Mouse (Mus musculus): ENCODE measurements around the gene Hk3. TPM values are rescaled to one million over a fixed set of nuclear protein-coding genes. Genes with fewer than 3 reads are reported as not detected.

Gene Hk3
- total RNA-seq, 2 experiments from 2014 or later, result 1.2 to 1.3 TPM

DNA sequence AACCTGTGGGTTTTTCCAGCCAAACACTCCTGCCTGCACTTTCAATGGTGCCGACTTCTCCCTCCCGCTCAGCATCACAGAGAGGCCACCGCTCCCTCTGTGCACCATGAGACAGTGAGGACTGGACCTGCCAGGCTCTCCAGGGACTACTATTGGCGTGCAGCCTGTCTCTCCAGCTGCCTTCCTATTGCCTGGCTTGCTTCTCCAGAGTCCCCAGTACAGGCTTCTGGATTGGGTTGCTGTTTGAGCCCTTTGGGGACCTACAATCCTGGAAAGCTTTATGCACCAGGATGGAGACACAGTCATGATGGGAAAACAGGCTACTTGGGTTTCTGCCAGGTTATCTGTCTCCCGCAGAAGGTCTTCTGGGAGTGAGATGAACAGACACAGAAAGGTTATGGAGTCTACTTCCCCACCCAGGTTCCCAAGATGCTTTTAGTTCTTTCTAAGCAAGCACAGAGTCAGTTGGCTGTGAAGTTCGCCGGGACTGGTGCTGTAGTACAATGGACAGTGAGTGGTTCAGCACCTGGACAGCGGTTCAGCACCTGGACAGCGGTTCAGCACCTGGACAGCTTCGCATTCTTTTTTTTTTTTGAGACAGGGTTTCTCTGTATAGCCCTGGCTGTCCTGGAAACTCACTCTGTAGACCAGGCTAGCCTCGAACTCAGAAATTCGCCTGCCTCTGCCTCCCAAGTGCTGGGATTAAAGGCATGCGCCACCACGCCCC is 50.5 kb downstream of the Hk3 start:
- DNase-seq (ENCODE audit: extremely low spot score in 1 of 2, low spot score in 2 of 2), result no peak
- no peak overlapping the region for H3K27ac ChIP-seq
- intact Hi-C loops (cut with DNase I), result no loop called here
- no peak overlapping the region for H3K4me3 ChIP-seq
- TF ChIP-seq CTCF (IDR thresholded peaks at IDR 0.05), result no peak

DNA sequence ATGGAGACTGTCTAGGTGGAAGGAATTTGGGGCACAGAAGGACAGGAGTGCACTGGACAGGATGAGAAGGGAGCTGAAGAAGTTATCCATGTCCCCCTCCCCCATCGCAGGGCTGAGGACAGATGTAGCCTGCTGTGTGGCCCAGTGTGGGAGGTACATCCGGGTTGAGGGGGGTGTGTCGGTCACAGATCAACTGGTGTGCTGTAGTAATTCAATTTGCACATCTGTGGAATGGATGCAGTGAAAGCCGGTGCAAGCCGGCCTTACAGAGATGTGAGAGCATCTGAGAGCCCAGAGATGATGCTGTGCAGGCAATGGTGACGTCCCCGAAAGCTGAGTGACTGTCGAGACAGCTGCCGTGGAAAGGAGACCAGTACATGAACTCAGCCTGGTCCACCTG is 51.7 kb downstream of the Hk3 start:
- TF ChIP-seq CTCF (IDR thresholded peaks at IDR 0.05), result no peak
- intact Hi-C loops (cut with DNase I), result no loop called here
- H3K27ac ChIP-seq, result no peak overlapping the region
- no peak for DNase-seq (ENCODE audit: extremely low spot score in 1 of 2, low spot score in 2 of 2)
- H3K4me3 ChIP-seq, result no peak overlapping the region

DNA sequence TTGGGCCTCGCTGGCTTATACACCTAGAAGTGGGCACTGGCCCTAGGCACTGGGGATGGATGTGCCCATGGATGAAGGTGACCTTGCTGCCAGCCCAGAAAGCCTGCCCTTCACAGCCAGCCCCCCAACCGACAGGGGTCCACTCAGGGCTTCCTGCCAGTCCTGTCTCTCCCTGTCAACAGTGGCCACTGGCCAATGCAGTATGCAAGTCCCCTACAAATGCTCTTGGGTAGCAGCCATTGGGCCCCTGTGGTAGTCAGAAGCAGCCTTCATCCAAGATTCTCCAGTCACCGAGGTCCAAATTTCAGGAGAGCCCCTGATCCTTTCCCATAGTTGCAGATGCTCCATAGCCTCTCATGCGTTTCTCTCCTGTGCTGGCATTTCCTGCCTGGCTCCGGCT is 52.5 kb downstream of the Hk3 start:
- intact Hi-C loops (cut with DNase I), result no loop called here
- no peak overlapping the region for H3K4me3 ChIP-seq
- TF ChIP-seq CTCF (IDR thresholded peaks at IDR 0.05), result no peak
- DNase-seq (ENCODE audit: extremely low spot score in 1 of 2, low spot score in 2 of 2), result no peak
- H3K27ac ChIP-seq, result no peak overlapping the region

DNA sequence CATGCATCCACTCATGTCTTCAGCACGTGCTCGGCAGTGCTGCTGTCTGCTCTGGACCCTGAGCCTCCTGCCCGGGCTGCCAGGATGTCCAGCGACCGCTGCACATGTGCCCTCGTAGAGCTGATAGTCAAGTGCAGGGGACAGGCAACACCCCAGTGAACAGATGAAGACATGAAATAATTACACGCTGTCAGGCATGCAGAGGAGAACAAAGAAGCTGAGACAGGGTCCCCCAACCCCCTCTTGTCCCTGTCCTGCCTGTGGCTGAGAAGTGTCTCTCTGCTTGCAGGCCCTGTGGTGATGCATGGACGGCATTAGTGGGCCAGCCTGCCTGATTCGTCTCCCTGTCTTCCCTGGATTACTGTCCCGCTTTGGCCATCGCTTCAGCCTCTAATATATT is 53.7 kb downstream of the Hk3 start:
- no peak overlapping the region for H3K4me3 ChIP-seq
- TF ChIP-seq CTCF (IDR thresholded peaks at IDR 0.05), result no peak
- intact Hi-C loops (cut with DNase I), result no loop called here
- no peak overlapping the region for H3K27ac ChIP-seq
- no peak for DNase-seq (ENCODE audit: extremely low spot score in 1 of 2, low spot score in 2 of 2)

DNA sequence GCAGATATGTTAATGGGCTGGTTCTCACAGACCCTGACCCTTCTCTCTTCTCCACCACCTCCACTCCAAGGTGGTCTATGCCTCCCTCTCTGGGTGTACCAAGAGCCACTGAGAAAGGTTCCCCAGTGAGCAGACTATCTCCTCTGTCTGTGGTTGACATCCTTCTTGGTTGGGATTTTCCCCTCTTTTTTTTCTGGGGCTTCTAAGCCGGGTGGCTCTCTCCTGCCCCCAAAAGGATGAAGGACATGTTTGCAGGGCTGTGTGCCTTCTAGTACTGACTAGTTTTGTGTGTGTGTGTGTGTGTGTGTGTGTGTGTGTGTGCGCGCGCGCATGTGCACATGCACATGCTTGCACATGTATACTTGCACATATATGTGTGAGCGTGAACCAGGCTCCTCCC is 55.9 kb downstream of the Hk3 start:
- no peak overlapping the region for H3K27ac ChIP-seq
- intact Hi-C loops (cut with DNase I), result no loop called here

DNA sequence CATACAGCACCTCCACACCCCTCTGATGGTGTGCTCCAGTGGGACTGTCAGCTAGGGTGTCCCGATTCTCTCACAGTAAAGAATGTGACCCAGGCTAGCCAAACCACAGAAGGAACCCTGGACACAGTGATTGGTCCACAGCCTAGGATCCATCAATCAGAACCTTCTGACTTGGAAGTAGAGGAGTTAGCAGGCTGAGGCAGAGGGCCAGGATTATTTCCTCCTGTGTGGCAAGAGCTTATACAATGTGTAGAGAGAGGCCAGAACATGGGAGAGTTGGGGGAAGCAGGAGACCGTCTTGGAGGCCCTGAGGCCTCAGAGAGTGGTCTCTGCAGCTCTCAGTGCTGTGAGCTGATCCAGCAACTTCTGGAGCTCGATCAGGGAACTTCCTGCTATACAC is 60.7 kb downstream of the Hk3 start:
- Histone ChIP-seq H3K27ac (no peak overlapping the region), H3K4me3 (no peak overlapping the region)
- DNase-seq (ENCODE audit: extremely low spot score in 1 of 2, low spot score in 2 of 2), result no peak
- no peak for TF ChIP-seq CTCF (IDR thresholded peaks at IDR 0.05)
- intact Hi-C loops (cut with DNase I), result no loop called here

More for the DNA sequence above, 55.9 kb downstream of the Hk3 start:
- TF ChIP-seq CTCF (IDR thresholded peaks at IDR 0.05), result peak; percentile 49
- H3K4me3 ChIP-seq, result no peak overlapping the region
- DNase-seq (ENCODE audit: extremely low spot score in 1 of 2, low spot score in 2 of 2), result no peak

DNA sequence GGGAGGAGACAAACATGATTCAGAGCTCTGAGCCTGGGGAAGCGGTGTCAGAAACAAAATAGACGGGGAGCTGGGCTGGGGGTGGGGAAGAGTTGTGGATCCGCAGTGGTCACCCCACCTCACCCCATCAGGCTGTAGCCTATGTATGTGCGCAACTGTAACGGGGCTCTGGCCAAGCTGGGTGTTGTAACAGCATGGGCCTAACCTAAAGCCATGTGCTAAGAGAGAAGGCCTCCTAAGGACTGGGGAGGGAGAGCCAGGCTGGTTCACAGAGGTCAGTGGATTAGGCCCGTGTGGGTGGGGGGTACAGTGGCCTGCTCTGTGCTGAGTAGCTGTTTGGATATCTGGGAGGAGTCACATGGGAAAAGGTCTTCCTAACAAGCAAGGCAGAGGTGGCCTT is 61.3 kb downstream of the Hk3 start:
- H3K27ac ChIP-seq, result no peak overlapping the region
- DNase-seq (ENCODE audit: extremely low spot score in 1 of 2, low spot score in 2 of 2), result no peak
- TF ChIP-seq CTCF (IDR thresholded peaks at IDR 0.05), result no peak
- intact Hi-C loops (cut with DNase I), result loop anchor here (2.0 kb wide), 1 partner anchor 41 kb away; no protein-coding TSS in a partner anchor
- no peak overlapping the region for H3K4me3 ChIP-seq

DNA sequence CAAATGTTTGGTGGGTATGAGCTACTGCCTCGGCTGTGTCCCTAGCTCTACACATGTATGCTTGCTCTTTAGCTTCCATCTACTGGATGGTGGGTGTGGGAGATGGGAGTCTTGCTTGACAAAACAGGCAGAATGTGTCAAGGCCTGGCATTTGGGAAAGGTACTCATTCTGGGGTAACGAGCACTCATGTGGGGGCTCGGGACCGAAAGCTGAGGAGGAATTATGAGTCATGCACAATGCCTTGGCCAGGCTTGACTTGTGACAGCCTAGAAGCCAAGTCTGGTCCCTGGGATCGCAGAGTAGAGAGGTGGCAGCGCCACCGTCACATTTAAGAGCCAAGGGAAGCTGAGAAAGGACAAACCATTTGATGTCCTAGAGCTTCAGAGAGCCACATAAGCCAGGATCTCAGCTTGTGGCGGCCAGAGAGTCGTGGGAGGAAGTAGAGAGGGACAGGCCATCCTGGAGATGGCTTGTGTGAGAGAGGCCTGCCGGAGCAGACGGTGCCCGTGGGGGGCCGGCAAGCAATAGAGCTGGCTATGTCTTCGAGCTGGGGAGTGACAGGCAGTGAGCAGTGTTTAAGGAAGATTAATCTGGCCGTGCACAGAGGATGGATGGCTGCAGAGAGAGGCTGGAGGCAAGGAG is 62.0 kb downstream of the Hk3 start:
- no peak for DNase-seq (ENCODE audit: extremely low spot score in 1 of 2, low spot score in 2 of 2)
- Histone ChIP-seq H3K27ac (peak overlapping the region; percentile 67; the same call in 1 of the 2 replicates), H3K4me3 (no peak overlapping the region)
- intact Hi-C loops (cut with DNase I), result loop anchor here (2.0 kb wide), 1 partner anchor 42 kb away; no protein-coding TSS in a partner anchor
- TF ChIP-seq CTCF (IDR thresholded peaks at IDR 0.05), result no peak

DNA sequence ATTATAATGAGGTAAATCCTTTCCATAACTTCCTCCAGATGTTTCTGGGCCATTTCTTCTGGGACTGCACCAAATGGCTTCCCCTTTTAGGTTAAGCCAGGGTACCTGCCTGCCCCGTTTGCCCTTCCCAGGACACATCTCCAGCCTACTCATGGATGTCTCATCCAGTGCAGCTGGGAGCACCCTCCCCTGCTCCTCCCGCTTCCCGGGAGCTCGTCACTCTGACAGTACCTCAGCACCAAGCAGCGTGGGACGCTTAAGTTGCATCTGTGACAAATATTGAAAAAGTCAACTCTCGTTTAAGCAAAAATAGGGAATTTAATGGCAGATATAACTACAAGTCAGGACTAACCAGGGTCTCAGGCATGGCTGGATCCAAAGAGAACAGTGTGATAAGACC is 63.9 kb downstream of the Hk3 start:
- no peak for TF ChIP-seq CTCF (IDR thresholded peaks at IDR 0.05)
- Histone ChIP-seq H3K4me3 (no peak overlapping the region), H3K27ac (no peak overlapping the region)
- DNase-seq (ENCODE audit: extremely low spot score in 1 of 2, low spot score in 2 of 2), result no peak
- intact Hi-C loops (cut with DNase I), result no loop called here

Other genes starting within 250 kb of the Hk3 start
- not detected for gene Eif4e1b, start 237.4 kb downstream of the Hk3 start, total RNA-seq (2021)
- gene Tspan17, start 232.0 kb downstream of the Hk3 start, total RNA-seq (2021), result 10 to 100 TPM; 91.7 to 95.3 TPM
- gene Unc5a, start 72.0 kb downstream of the Hk3 start, total RNA-seq (2021), result 100 to 1,000 TPM; 110 to 116 TPM
- 10 to 100 TPM; 22.6 to 27.5 TPM for gene Uimc1, start 78.9 kb upstream of the Hk3 start, total RNA-seq (2021)
- gene Zfp346, start 83.9 kb upstream of the Hk3 start, total RNA-seq (2021), result 10 to 100 TPM; 37.6 to 47.8 TPM
- not detected for gene Gm17617, start 112.2 kb upstream of the Hk3 start, total RNA-seq (2021)
- under 1 TPM; 0.36 to 0.40 TPM for gene Fgfr4, start 131.3 kb upstream of the Hk3 start, total RNA-seq (2021)
- gene Nsd1, start 188.4 kb upstream of the Hk3 start, total RNA-seq (2021), result 100 to 1,000 TPM; 116 to 118 TPM